Mouse (Mus musculus) stomach, embryonic 14.5 days (tissue): ENCODE results near the gene Rec114. TPM values are rescaled to one million over a fixed set of nuclear protein-coding genes. Genes with fewer than 3 reads are reported as not detected.

Experiments
- ATAC-seq: fragments of 200-750 bp; cut with Nextera tagmentation; 2 replicates; pipeline ENCODE4 v1.8.0; 2017; ENCODE audit warnings: low read depth, moderate TSS enrichment; ENCODE audit not compliant: insufficient number of reproducible peaks, insufficient read depth, low FRiP score
- H3K27ac ChIP-seq: fragments of 300-500 bp; sonication (generic); 2 replicates; pipeline ENCODE4 v1.5.1; 2014; ENCODE audit warnings: mild to moderate bottlenecking, low read length, moderate library complexity, mixed read lengths
- H3K27me3 ChIP-seq: fragments of 300-500 bp; sonication (generic); 2 replicates; pipeline ENCODE4 v1.6.1; 2014; ENCODE audit warnings: low read length, control low read depth, mixed read lengths; ENCODE audit not compliant: control insufficient read depth, insufficient read depth
- H3K36me3 ChIP-seq: fragments of 300-500 bp; sonication (generic); 2 replicates; pipeline ENCODE4 v1.6.1; 2014; ENCODE audit warnings: mild to moderate bottlenecking, control low read depth, low read length, moderate library complexity, mixed read lengths; ENCODE audit not compliant: control insufficient read depth, insufficient read depth
- H3K4me1 ChIP-seq: fragments of 300-500 bp; sonication (generic); 2 replicates; pipeline ENCODE4 v1.6.1; 2014; ENCODE audit warnings: low read length, control low read depth, mixed read lengths; ENCODE audit not compliant: control insufficient read depth, insufficient read depth
- H3K4me2 ChIP-seq: fragments of 300-500 bp; sonication (generic); replicated peaks from 2 replicates; pipeline ENCODE4 v1.6.1; 2014; ENCODE audit warnings: low read depth, low read length, control low read depth
- H3K4me3 ChIP-seq: fragments of 300-500 bp; sonication (generic); 2 replicates; pipeline ENCODE4 v1.5.1; 2014; ENCODE audit warnings: low read depth, low read length, control low read depth
- H3K9ac ChIP-seq: fragments of 300-500 bp; sonication (generic); replicated peaks from 2 replicates; pipeline ENCODE4 v1.6.1; 2014; ENCODE audit warnings: low read depth, mild to moderate bottlenecking, control low read depth, low read length, moderate library complexity, mixed read lengths
- H3K9me3 ChIP-seq: fragments of 300-500 bp; sonication (generic); 2 replicates; pipeline ENCODE4 v1.6.1; 2016; ENCODE audit warnings: low read depth, low read length, control low read depth; ENCODE audit not compliant: control insufficient read depth
- WGBS: fragments of 180-500 bp; shearing (Covaris S2); extraction: QIAGEN DNeasy Blood & Tissue Kit; methylation state at CpG from one replicate; pipeline ENCODE4 v1.1.7; 2014; 5-methylcytosine and 5-hydroxymethylcytosine counted together
- polyA plus RNA-seq: library from polyadenylated mRNA; unstranded; fragments of >200 nt; fragmentation: Nextera tagmentation; extraction: Ambion mirVana; gene quantifications from 2 replicates; pipeline ENCODE4 v1.2.1, GENCODE M21; 2014

The Rec114 gene
- polyA plus RNA-seq = 0.67 and 2.5 TPM in 2 replicates

- no peak within 1 kb of the TSS for H3K27ac ChIP-seq
- no peaks in the 10 kb centered on the region for H3K27me3 ChIP-seq
- no peak within 1 kb of the TSS for H3K4me3 ChIP-seq
- H3K4me2 ChIP-seq = no peak within 1 kb of the TSS
- no peaks in the 10 kb centered on the region for H3K4me1 ChIP-seq
- 92% methylated on average over 3 of the region's 3 CpGs for WGBS
- no peaks in the 10 kb centered on the region for H3K9me3 ChIP-seq
- no peak within 1 kb of the TSS for H3K9ac ChIP-seq
- no peak for ATAC-seq
- no peaks in the 10 kb centered on the region for H3K36me3 ChIP-seq
Observed at GRCm38 (mm10) chr9:58743702-58744248, at the start of gene Rec114. Gene Rec114 (minus strand): TSS chr9:58743964.

- no peaks in the 10 kb centered on the region for H3K9me3 ChIP-seq
- 83% methylated on average over 3 of the region's 3 CpGs for WGBS
- H3K36me3 ChIP-seq = no peaks in the 10 kb centered on the region
- no peak overlapping the region for H3K9ac ChIP-seq
- no peak overlapping the region for H3K27ac ChIP-seq
- H3K4me2 ChIP-seq = no peak overlapping the region
- no peak overlapping the region for H3K4me3 ChIP-seq
- H3K27me3 ChIP-seq = no peaks in the 10 kb centered on the region
- H3K4me1 ChIP-seq = no peaks in the 10 kb centered on the region
- ATAC-seq = no peak
Observed at GRCm38 (mm10) chr9:58789476-58789875, 45.7 kb upstream of the Rec114 start.

- no peak overlapping the region for H3K4me3 ChIP-seq
- H3K36me3 ChIP-seq = no peaks in the 10 kb centered on the region
- ATAC-seq = no peak
- no peaks in the 10 kb centered on the region for H3K4me1 ChIP-seq
- no peaks in the 10 kb centered on the region for H3K9me3 ChIP-seq
- no peaks in the 10 kb centered on the region for H3K27me3 ChIP-seq
- H3K9ac ChIP-seq = no peak overlapping the region
- 11% methylated on average over 2 of the region's 2 CpGs for WGBS
- no peak overlapping the region for H3K4me2 ChIP-seq
- no peak overlapping the region for H3K27ac ChIP-seq
Observed at GRCm38 (mm10) chr9:58775363-58775762, 31.6 kb upstream of the Rec114 start.

GRCm38 (mm10) chr9:58774761-58775160, 31.0 kb upstream of the Rec114 start:
- WGBS = 60% methylated on average over 3 of the region's 3 CpGs
- no peak for ATAC-seq
- Histone ChIP-seq H3K9ac (no peak overlapping the region), H3K27me3 (no peaks in the 10 kb centered on the region), H3K4me1 (no peaks in the 10 kb centered on the region), H3K4me3 (no peak overlapping the region), H3K36me3 (no peaks in the 10 kb centered on the region), H3K9me3 (no peaks in the 10 kb centered on the region), H3K4me2 (no peak overlapping the region), H3K27ac (no peak overlapping the region)

- Histone ChIP-seq H3K4me1 (no peaks in the 10 kb centered on the region), H3K27ac (no peak overlapping the region), H3K9ac (no peak overlapping the region), H3K4me3 (no peak overlapping the region), H3K36me3 (no peaks in the 10 kb centered on the region), H3K4me2 (no peak overlapping the region), H3K27me3 (no peaks in the 10 kb centered on the region), H3K9me3 (no peaks in the 10 kb centered on the region)
- ATAC-seq = no peak
- 48% methylated on average over 12 of the region's 12 CpGs for WGBS
Observed at GRCm38 (mm10) chr9:58769943-58770342, 26.2 kb upstream of the Rec114 start.

- no peaks in the 10 kb centered on the region for H3K36me3 ChIP-seq
- no peak overlapping the region for H3K27ac ChIP-seq
- no peak overlapping the region for H3K9ac ChIP-seq
- WGBS = 56% methylated on average over 17 of the region's 17 CpGs
- H3K4me1 ChIP-seq = no peaks in the 10 kb centered on the region
- no peaks in the 10 kb centered on the region for H3K27me3 ChIP-seq
- peak; percentile 86 for ATAC-seq
- H3K9me3 ChIP-seq = no peaks in the 10 kb centered on the region
- H3K4me2 ChIP-seq = no peak overlapping the region
- H3K4me3 ChIP-seq = no peak overlapping the region
Observed at GRCm38 (mm10) chr9:58766959-58767955, 23.5 kb upstream of the Rec114 start.

- no peak for ATAC-seq
- 88% methylated on average over 5 of the region's 5 CpGs for WGBS
Observed at GRCm38 (mm10) chr9:58764354-58764753, 20.6 kb upstream of the Rec114 start.

GRCm38 (mm10) chr9:58763114-58763513, 19.4 kb upstream of the Rec114 start:
- no peak for ATAC-seq
- Histone ChIP-seq H3K9me3 (no peaks in the 10 kb centered on the region), H3K4me2 (no peak overlapping the region), H3K4me1 (no peaks in the 10 kb centered on the region), H3K36me3 (no peaks in the 10 kb centered on the region), H3K9ac (no peak overlapping the region), H3K4me3 (no peak overlapping the region), H3K27me3 (no peaks in the 10 kb centered on the region), H3K27ac (no peak overlapping the region)
- 82% methylated on average over 4 of the region's 4 CpGs for WGBS

More at GRCm38 (mm10) chr9:58764354-58764753, 20.6 kb upstream of the Rec114 start:
- Histone ChIP-seq H3K27ac (no peak overlapping the region), H3K4me2 (no peak overlapping the region), H3K36me3 (no peaks in the 10 kb centered on the region), H3K4me1 (no peaks in the 10 kb centered on the region), H3K9ac (no peak overlapping the region), H3K4me3 (no peak overlapping the region), H3K27me3 (no peaks in the 10 kb centered on the region), H3K9me3 (no peaks in the 10 kb centered on the region)
